Mouse (Mus musculus): ENCODE data around the gene Grik1.

DNA sequence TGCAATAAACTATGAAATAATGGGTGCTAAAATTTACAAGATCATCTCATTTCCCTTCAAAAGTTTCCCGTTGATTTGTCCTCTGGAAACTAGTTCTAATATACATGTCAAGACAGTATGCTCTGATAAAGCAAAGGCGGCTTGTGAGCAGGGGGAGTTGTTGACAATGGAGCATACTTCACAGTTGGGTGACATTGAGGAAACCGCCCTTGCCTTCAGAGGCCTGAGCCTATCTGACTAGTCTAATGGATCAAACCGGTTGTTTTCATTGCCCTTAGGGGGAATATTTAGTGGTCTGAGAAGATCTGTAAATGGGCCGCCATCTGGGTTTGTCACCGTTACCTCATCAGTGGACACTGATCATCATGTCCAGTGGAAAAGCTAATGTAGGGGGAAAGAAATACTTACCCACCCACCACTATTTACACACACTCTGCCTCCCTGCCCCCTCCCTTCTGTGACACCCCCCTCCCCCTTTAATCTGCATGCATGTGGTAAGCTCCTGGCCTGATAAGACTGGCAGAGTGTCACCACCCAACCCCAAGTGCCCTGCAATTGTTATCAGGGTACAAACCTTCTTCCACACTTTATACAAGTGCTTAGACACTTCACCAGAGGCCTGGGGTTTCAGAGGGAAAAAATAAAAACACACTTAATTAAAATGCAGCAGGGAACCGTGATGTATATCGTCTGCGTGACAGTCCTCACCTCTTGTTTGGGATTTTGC is 335.2 kb downstream of the Grik1 start:
- TF ChIP-seq CTCF (conservative IDR thresholded peaks at IDR 0.05; ENCODE audit: low read length) (no peak), NANOG (IDR thresholded peaks at IDR 0.05; ENCODE audit: borderline replicate concordance, low read length) (no peak)
